Mouse (Mus musculus): ENCODE results near the gene Adcy3. TPM values are rescaled to one million over a fixed set of nuclear protein-coding genes. Genes with fewer than 3 reads are reported as not detected.

Gene Adcy3
- polyA plus RNA-seq, 1 experiment, result 0.85 TPM

- Histone ChIP-seq H3K79me2 (ENCODE audit: control insufficient read depth, insufficient read depth) (no peaks in the 10 kb centered on the region), H3ac (ENCODE audit: control insufficient read depth, insufficient read length) (no peak overlapping the region), H3K4me3 (no peak overlapping the region), H3K4me2 (ENCODE audit: low read depth) (no peak overlapping the region), H3K27me3 (ENCODE audit: control insufficient read depth, insufficient read depth, insufficient read length) (no peaks in the 10 kb centered on the region), H3K36me3 (ENCODE audit: control insufficient read depth, insufficient read depth) (peaks cover 10% of the 10 kb centered on the region)
- TF ChIP-seq POLR2A (IDR thresholded peaks at IDR 0.05; ENCODE audit: insufficient read length, low read depth) (no peak), MYOG (IDR thresholded peaks at IDR 0.05; ENCODE audit: control insufficient read depth in 1 of 3, insufficient read depth in 1 of 3, insufficient read length in 2 of 3, low read depth in 2 of 3) (no peak), USF1 (IDR thresholded peaks at IDR 0.05; ENCODE audit: low read depth) (no peak), TCF3 (IDR thresholded peaks at IDR 0.05; ENCODE audit: insufficient read length, low read depth) (no peak), POLR2AphosphoS2 (IDR thresholded peaks at IDR 0.05; ENCODE audit: insufficient read length, low read depth) (no peak), TCF12 (IDR thresholded peaks at IDR 0.05; ENCODE audit: insufficient read depth, poor library complexity, severe bottlenecking) (no peak), MYOD1 (IDR thresholded peaks at IDR 0.05; ENCODE audit: control insufficient read depth in 1 of 3, insufficient read length in 2 of 3, low read depth in 2 of 3) (no peak), SRF (IDR thresholded peaks at IDR 0.05; ENCODE audit: control insufficient read depth, insufficient read length, low read depth) (no peak), REST (IDR thresholded peaks at IDR 0.05; ENCODE audit: insufficient read depth, insufficient read length) (no peak), E2F4 (IDR thresholded peaks at IDR 0.05; ENCODE audit: insufficient read depth) (no peak), CEBPB (IDR thresholded peaks at IDR 0.05; ENCODE audit: insufficient read depth, poor library complexity, severe bottlenecking) (no peak)
These were observed 120.1 kb downstream of the Adcy3 start for GRCm38 (mm10) chr12:4252742-4253655.

Other genes with a start within 250 kb of the Adcy3 start
- not detected for gene Pomc, start 178.2 kb upstream of the Adcy3 start, polyA plus RNA-seq (2012; fragmentation: generic; extraction: Trizol)
- 0.02 TPM for gene Efr3b, start 94.2 kb upstream of the Adcy3 start, polyA plus RNA-seq (2012; fragmentation: generic; extraction: Trizol)
- gene Dnajc27, start 50.5 kb upstream of the Adcy3 start, polyA plus RNA-seq (2012; fragmentation: generic; extraction: Trizol), result 4.8 TPM
- gene Ptrhd1, start 100.9 kb downstream of the Adcy3 start, polyA plus RNA-seq (2012; fragmentation: generic; extraction: Trizol), result 3.5 TPM
- gene Cenpo, start 101.2 kb downstream of the Adcy3 start, polyA plus RNA-seq (2012; fragmentation: generic; extraction: Trizol), result 5.5 TPM